Mouse (Mus musculus) embryo, embryonic 11.5 days (tissue): ENCODE data around the gene Hoxa10.

Experiments
- DNase-seq: peaks from one replicate; pipeline ENCODE4 v3.0.0-alpha.2; 2012; ENCODE audit warnings: low read depth, low spot score

Hoxa10 gene

DNA sequence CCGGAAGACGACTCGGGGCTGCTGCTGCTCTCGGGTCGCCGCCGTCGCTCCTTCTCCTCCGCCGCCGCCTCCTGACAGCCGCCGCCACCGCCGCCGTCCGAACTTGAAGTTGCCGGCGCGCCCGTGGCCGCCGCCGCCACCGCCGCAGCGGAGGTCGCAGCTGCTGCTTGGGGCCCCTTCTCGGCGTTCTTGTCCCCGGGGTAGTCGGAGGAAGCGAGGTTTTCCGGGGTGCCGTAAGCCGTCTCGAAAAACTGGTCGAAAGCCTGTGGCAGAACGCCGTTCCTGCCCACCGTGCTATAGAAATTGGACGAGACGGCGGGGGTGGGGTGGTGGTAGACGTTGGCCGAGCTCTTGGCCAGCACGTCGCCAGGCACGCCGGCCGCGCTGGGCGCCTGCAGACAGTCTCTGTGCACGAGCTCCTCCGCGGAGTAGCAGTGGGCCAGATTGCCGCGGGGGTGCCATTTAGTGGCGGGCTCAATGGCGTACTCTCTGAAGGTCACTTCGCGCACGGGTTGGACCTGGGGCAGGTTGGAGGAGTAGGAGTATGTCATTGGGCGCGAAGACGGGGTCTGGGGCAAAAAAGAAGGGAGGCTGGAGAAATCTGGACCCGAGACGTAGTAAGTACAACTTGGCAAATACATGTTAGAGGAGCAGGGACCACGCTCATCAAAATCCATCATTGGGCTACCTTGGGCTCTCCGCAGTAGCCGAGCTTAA, 4.5 kb upstream of the Hoxa10 start:
- no peak for DNase-seq

DNA sequence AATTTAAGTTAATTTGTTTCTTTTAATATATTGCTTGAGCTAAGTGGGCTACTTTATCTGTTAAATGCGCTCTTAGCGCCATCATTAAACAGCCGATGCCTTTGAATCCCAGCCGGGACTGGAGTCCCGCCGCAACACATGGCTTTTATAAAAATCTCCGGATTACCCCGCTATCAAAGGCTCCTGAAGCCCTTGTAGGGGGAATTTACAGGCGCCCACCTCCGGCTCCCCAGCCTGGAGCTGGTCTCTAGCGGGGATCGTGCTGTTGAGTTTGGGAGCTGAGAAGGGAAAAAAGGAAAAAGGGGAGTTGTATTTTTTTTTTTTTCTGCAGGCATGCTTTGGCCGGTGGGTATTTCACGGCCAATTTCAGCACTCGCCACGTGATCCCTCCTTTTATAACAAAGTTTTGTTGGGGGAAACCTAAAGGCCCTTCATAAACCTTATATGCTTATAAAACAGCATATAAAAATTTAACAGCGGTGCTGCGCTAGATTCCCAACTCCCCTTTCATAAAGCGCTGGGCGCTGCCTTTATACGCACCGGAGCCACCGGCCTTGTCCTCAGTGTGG, 3.9 kb upstream of the Hoxa10 start:
- DNase-seq = no peak

DNA sequence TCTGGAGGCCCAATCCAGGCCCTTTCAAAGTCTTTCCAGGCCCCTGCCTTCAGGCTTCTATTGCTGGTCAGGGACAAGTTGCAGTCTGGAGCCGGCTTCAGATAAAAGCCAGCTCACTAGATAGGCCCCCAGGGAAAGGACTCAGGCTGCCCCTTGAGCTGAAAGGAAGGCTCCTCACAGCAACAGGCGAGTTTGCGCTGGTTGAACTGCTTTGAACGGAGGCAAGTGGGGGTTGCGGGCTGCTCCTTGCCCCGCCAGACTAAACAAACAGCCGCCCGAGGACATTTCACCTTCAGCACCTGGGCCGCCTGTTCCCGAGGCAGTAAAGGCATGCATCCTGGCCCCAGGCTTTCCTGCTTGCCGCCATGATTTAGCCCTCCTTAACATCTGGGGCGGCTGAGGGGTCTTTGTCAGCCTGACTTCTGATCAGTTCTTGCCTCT, 3.0 kb upstream of the Hoxa10 start:
- no peak for DNase-seq

DNA sequence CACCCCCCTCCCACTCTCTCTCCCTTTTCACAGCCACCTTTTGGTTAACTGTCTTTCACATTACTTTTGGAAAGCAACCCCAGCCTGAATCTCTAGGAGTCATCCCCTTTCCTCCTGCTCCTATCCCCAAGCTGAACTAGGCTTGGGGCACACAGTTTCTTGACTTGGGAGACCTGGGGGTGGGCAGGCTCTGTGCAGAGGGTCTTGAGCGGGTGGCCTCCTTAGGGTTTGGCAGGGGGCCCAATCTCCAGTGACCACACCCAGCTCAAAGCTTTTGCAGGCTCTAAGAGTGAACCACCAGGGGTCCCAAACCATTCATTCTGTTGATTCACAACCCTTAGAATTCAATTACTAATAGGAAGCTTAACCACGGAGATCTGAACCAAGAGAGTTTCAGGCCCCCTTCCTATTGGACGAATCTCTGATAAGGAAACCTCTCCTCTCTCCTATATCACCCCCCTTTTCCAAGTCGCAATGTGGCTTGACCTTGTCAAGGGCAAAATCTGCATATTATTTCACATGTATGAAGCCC, 2.2 kb upstream of the Hoxa10 start:
- no peak for DNase-seq

DNA sequence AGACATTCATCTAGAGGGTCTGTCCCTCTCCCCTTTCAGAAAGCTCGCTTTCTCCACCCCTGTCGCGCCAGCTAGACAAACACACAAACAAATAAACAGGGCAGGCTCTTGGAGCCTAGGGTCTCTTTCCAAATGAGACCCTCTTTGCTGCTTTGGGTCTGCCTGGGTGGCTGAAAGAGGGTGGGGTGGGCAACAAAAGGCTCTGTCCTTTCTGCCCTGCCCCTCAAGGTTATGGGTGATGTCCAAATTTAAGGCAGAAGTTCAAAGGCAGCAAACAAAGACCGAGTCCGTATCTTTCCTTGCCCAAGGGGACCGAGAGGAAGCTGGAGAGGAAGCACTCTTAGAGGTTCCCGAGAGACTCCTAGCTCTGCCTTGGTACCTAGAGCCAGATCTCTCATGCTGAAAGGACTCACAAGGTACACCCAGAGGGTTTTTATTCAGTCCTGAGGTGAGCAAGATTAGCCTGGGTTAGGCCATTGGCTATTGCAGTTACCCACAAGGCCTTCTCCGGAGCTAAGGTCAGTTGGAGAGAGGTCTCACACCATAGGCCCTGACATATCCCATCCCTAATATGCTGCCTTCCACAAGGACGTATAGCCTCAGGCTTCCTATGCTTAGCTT, 457 bp upstream of the Hoxa10 start:
- no peak for DNase-seq

DNA sequence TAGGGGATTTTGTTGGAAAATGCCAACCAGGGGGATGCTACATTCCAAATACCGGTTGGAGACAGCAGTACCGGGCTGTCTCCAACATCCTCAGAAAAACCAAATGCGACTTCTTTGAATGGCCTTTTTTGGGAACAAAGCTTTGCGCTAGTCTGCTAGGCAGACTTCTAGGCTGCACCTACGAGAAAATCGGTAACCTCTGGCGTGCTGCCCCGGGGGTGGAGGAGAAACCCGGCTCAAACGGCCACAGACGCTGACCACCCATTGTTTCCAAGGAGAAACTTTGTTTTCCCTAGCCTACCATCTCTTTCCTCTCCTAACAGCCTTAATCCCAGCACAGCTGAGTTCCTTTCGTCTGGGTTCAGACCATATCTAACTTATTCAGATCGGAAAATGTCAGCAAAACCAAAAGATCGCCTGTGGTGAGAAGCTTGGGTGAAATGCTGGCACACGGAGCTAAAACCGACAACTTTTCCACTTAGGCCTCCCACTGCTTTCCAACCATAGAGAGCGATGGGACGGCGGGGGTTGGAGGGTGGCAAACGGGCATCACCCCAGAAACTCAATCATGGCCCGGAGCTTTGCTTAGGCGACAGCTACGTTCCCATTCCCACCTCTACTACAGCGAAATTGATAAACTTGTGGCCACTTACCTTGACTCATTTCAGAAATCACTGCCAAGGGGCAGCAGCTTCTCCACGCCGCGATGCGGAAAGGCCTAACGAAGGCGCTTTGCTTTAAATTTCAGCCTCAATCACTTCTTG, 847 bp downstream of the Hoxa10 start:
- DNase-seq = no peak

DNA sequence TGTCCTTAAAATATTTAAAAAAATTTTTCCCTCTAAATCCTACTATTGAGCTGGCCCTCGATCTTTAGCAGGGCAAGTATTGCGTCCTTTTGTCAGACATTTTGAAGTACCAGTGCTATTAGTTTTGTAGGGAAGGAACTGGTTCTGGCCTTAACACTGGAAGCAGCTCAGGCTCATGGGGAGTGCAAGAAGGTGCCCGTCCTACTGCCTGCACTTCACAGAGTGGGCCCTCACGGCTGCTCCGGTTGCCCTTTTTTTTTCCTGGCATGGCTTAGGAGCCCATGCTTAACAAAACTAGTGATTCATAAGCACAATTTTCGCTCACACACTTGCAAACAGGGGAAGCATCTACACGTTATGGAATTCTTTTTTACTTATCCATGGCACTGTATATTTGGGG, 1.7 kb downstream of the Hoxa10 start:
- DNase-seq = no peak

GRCm38 (mm10) chr6:52238155-52238545, 2.5 kb downstream of the Hoxa10 start:
- no peak for DNase-seq

DNA sequence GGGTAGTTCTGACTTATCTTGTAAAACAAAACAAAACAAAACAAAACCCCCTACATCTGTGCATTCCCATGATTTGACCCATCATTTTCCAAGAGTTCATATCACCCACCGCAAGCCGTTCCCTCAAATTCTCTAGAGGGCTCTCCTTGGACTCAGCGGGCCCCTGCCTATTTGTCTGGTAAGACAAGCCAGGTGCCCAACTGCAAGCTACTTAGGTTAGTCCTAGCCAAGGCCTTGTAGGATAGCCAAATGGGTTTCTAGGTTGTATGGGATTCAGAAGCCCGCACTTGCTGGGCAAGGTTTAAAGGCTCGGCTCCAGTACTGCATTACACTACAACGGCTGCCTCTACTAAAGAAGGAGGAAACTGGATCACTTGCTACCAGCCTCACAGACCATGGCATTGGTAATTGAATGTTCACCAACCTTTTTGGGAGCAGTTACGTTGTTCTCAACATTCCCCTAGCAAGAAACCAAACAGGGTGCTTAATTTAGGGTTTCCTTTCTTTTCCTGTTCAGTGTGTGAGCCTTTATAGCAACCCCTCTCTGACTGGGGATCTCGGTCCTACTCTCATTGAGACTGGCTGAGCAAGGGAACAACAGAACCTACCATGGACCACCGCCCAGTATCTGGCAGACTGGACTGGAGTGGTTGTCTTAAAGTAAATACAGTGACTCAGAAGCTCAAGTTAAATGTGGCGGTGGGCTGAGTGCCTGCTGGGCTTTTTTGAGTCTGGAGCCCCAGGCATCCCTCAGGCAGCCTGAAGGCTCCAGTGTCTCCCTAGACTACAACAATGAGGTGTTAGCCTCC, 3.1 kb downstream of the Hoxa10 start:
- no peak for DNase-seq

DNA sequence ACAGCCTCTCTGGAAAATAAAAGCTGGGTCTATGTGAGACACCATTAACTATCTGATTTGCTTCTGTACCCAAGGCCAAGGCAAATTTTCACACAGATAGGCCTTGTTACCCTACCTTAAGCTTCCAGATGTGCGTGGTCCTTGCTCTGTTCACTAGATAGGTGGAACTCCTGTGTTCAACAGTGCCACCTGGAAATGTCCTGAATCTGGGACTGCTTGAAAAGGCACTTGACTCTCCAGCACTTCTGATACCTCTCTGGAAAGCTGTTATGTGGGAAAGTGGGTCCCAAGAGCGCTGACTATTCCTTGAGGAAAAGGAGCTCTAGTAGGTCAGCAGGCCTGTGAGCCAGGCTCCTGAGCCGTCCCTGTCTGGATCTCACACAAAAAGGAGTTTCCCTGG, 3.8 kb downstream of the Hoxa10 start:
- no peak for DNase-seq

- DNase-seq = no peak
Measured at GRCm38 (mm10) chr6:52235866-52236265, 4.8 kb downstream of the Hoxa10 start.

- no peak for DNase-seq
Measured at GRCm38 (mm10) chr6:52235267-52235666, 5.4 kb downstream of the Hoxa10 start.

GRCm38 (mm10) chr6:52234428-52235140, 6.1 kb downstream of the Hoxa10 start:
- DNase-seq = no peak

- no peak for DNase-seq
Measured at GRCm38 (mm10) chr6:52233546-52234427, 6.9 kb downstream of the Hoxa10 start.

DNA sequence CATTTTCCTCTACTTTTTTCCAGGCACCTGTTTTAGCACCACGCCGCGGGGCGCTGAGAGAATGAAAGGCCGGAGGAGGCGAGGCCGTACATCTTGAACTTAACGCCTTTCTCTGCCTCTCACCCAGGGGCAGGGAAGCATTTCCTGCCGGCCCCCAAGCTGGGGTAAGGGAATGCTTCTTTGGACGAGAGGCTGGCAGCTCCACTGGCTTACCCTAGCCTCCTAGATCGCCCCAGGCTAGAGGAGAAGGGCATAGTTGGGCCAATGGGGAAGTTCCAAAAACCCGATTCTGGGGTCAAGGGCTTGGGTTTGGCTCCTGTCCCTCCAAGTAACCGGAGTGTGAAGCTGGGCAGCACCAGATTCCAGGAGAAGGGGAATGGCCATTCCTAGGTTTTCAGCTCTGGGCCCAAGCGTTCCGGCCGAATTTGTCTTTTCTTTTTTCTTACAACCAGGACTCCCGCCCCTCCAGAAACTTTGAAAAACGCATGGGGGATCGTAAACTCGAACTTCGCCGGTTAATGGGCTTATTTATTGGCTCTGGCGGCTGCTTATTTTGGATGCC, 7.6 kb downstream of the Hoxa10 start:
- DNase-seq = no peak

- no peak for DNase-seq
Measured at GRCm38 (mm10) chr6:52232568-52232965, 8.1 kb downstream of the Hoxa10 start.

DNA sequence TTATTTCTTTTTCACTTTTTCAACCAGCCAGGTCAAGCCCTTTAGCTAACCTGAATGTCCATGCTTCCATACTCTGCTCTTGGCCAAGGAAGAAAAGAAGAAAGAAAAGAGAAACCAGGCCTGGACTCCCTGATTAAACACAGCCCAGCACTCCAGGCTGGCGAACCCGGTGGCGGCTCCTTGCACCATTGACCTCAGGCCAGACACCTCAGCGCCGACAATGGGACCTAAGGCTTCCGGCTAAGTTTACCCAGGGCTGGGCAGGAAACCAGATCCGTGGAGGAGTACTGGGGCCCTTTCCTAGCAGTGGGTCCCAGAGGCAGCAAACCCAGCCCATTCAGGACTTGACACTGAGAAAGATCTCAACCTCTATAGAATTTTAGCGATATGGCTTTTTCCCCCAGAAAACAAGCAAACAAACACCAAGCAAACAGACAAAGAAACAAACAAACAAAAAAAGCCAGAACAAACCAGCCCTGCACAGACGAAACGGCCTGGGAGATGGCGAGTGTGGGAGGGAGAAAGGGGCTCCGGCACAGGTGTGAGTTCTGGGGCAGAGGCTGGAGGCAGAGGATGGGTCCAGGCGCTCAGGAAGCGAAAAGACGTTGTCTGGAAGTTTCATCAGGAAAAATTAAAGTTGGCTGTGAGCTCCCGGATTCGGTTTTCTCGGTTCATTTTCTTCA, 8.6 kb downstream of the Hoxa10 start:
- no peak for DNase-seq

- no peak for DNase-seq
Measured at GRCm38 (mm10) chr6:52230516-52231165, 10.0 kb downstream of the Hoxa10 start, which contains the start of gene Hoxa9. Gene Hoxa9 (minus strand): TSS chr6:52231089.
